Mouse (Mus musculus): ENCODE results near the gene H2al1e. TPM values are rescaled to one million over a fixed set of nuclear protein-coding genes. Genes with fewer than 3 reads are reported as not detected.
"Not testable (repeated sequence)": the region's sequence is repeated elsewhere in the genome, so short reads cannot be mapped to it uniquely, and the experiment has no call there.

Gene H2al1e
- polyA plus RNA-seq, 1 experiment from 2014 or later: not detected

GRCm38 (mm10) chrX:11298957-11299356 lies 12.8 kb upstream of the H2al1e start, which contains the start of gene H2al1a:
Gene H2al1a, plus strand, starts transcription at chrX:11299257.
- H3K27me3 ChIP-seq (ENCODE audit: control insufficient read depth, insufficient read depth, low read length); H3K4me3 ChIP-seq (ENCODE audit: low read depth, low read length); ATAC-seq (replicated peaks; ENCODE audit: low FRiP score); H3K27ac ChIP-seq (ENCODE audit: low read depth, low read length); H3K9me3 ChIP-seq (ENCODE audit: control insufficient read depth, low read length); H3K9ac ChIP-seq (ENCODE audit: low read length); DNase-seq (ENCODE audit: low spot score); H3K4me1 ChIP-seq (replicated peaks; ENCODE audit: control insufficient read depth, insufficient read depth, low read length); H3K36me3 ChIP-seq (ENCODE audit: control insufficient read depth, insufficient read depth, low read length); H3K4me2 ChIP-seq (ENCODE audit: low read depth, low read length, severe bottlenecking): not testable (repeated sequence)
- no CpG with 5 or more reads among the region's 3 CpGs for WGBS

- H3K27me3 ChIP-seq (ENCODE audit: control insufficient read depth, insufficient read depth, low read length); H3K27ac ChIP-seq (ENCODE audit: low read depth, low read length); H3K9ac ChIP-seq (ENCODE audit: low read length); H3K9me3 ChIP-seq (ENCODE audit: control insufficient read depth, low read length); ATAC-seq (replicated peaks; ENCODE audit: low FRiP score); H3K4me1 ChIP-seq (replicated peaks; ENCODE audit: control insufficient read depth, insufficient read depth, low read length); DNase-seq (ENCODE audit: low spot score); H3K4me2 ChIP-seq (ENCODE audit: low read depth, low read length, severe bottlenecking); H3K4me3 ChIP-seq (ENCODE audit: low read depth, low read length); H3K36me3 ChIP-seq (ENCODE audit: control insufficient read depth, insufficient read depth, low read length): not testable (repeated sequence)
- 94% methylated on average over 1 of the region's 3 CpGs for WGBS
Observed at GRCm38 (mm10) chrX:11302132-11302531, 9.6 kb upstream of the H2al1e start, which contains the start of gene H2al1b. Gene H2al1b, plus strand, starts transcription at chrX:11302432.

GRCm38 (mm10) chrX:11305355-11305754 lies 6.4 kb upstream of the H2al1e start, which contains the start of gene H2al1c:
Gene H2al1c, plus strand, starts transcription at chrX:11305655.
- not testable (repeated sequence) for ATAC-seq (replicated peaks; ENCODE audit: low FRiP score); H3K9ac ChIP-seq (ENCODE audit: low read length); H3K4me1 ChIP-seq (replicated peaks; ENCODE audit: control insufficient read depth, insufficient read depth, low read length); H3K36me3 ChIP-seq (ENCODE audit: control insufficient read depth, insufficient read depth, low read length); H3K4me2 ChIP-seq (ENCODE audit: low read depth, low read length, severe bottlenecking); DNase-seq (ENCODE audit: low spot score); H3K27ac ChIP-seq (ENCODE audit: low read depth, low read length); H3K27me3 ChIP-seq (ENCODE audit: control insufficient read depth, insufficient read depth, low read length); H3K4me3 ChIP-seq (ENCODE audit: low read depth, low read length); H3K9me3 ChIP-seq (ENCODE audit: control insufficient read depth, low read length)
- 92% methylated on average over 1 of the region's 6 CpGs for WGBS

- not testable (repeated sequence) for H3K36me3 ChIP-seq (ENCODE audit: control insufficient read depth, insufficient read depth, low read length); DNase-seq (ENCODE audit: low spot score); H3K4me2 ChIP-seq (ENCODE audit: low read depth, low read length, severe bottlenecking); H3K27me3 ChIP-seq (ENCODE audit: control insufficient read depth, insufficient read depth, low read length); H3K27ac ChIP-seq (ENCODE audit: low read depth, low read length); H3K9me3 ChIP-seq (ENCODE audit: control insufficient read depth, low read length); H3K4me3 ChIP-seq (ENCODE audit: low read depth, low read length); H3K4me1 ChIP-seq (replicated peaks; ENCODE audit: control insufficient read depth, insufficient read depth, low read length); H3K9ac ChIP-seq (ENCODE audit: low read length); ATAC-seq (replicated peaks; ENCODE audit: low FRiP score)
- no CpG with 5 or more reads among the region's 6 CpGs for WGBS
Observed at GRCm38 (mm10) chrX:11308524-11308923, 3.2 kb upstream of the H2al1e start, which contains the start of gene H2al1d. Gene H2al1d, plus strand, starts transcription at chrX:11308824.

GRCm38 (mm10) chrX:11314858-11315257 lies 3.1 kb downstream of the H2al1e start, which contains the start of gene H2al1f:
Gene H2al1f, plus strand, starts transcription at chrX:11315158.
- H3K4me2 ChIP-seq (ENCODE audit: low read depth, low read length, severe bottlenecking); H3K9ac ChIP-seq (ENCODE audit: low read length); H3K27ac ChIP-seq (ENCODE audit: low read depth, low read length); DNase-seq (ENCODE audit: low spot score); ATAC-seq (replicated peaks; ENCODE audit: low FRiP score); H3K27me3 ChIP-seq (ENCODE audit: control insufficient read depth, insufficient read depth, low read length); H3K9me3 ChIP-seq (ENCODE audit: control insufficient read depth, low read length); H3K4me3 ChIP-seq (ENCODE audit: low read depth, low read length); H3K4me1 ChIP-seq (replicated peaks; ENCODE audit: control insufficient read depth, insufficient read depth, low read length); H3K36me3 ChIP-seq (ENCODE audit: control insufficient read depth, insufficient read depth, low read length): not testable (repeated sequence)
- WGBS: no CpG with 5 or more reads among the region's 6 CpGs

- DNase-seq (ENCODE audit: low spot score); H3K36me3 ChIP-seq (ENCODE audit: control insufficient read depth, insufficient read depth, low read length); H3K27ac ChIP-seq (ENCODE audit: low read depth, low read length); H3K27me3 ChIP-seq (ENCODE audit: control insufficient read depth, insufficient read depth, low read length); H3K4me2 ChIP-seq (ENCODE audit: low read depth, low read length, severe bottlenecking); H3K9me3 ChIP-seq (ENCODE audit: control insufficient read depth, low read length); H3K4me1 ChIP-seq (replicated peaks; ENCODE audit: control insufficient read depth, insufficient read depth, low read length); H3K9ac ChIP-seq (ENCODE audit: low read length); ATAC-seq (replicated peaks; ENCODE audit: low FRiP score); H3K4me3 ChIP-seq (ENCODE audit: low read depth, low read length): not testable (repeated sequence)
- no CpG with 5 or more reads among the region's 3 CpGs for WGBS
Observed at GRCm38 (mm10) chrX:11317956-11318355, 6.2 kb downstream of the H2al1e start, which contains the start of gene H2al1g. Gene H2al1g, plus strand, starts transcription at chrX:11318256.

- no CpG with 5 or more reads among the region's 6 CpGs for WGBS
- H3K27me3 ChIP-seq (ENCODE audit: control insufficient read depth, insufficient read depth, low read length); H3K4me1 ChIP-seq (replicated peaks; ENCODE audit: control insufficient read depth, insufficient read depth, low read length); H3K4me3 ChIP-seq (ENCODE audit: low read depth, low read length); DNase-seq (ENCODE audit: low spot score); H3K36me3 ChIP-seq (ENCODE audit: control insufficient read depth, insufficient read depth, low read length); H3K9me3 ChIP-seq (ENCODE audit: control insufficient read depth, low read length); H3K27ac ChIP-seq (ENCODE audit: low read depth, low read length); ATAC-seq (replicated peaks; ENCODE audit: low FRiP score); H3K4me2 ChIP-seq (ENCODE audit: low read depth, low read length, severe bottlenecking); H3K9ac ChIP-seq (ENCODE audit: low read length): not testable (repeated sequence)
Observed at GRCm38 (mm10) chrX:11321192-11321591, 9.5 kb downstream of the H2al1e start, which contains the start of gene H2al1h. Gene H2al1h, plus strand, starts transcription at chrX:11321492.

- not testable (repeated sequence) for H3K27ac ChIP-seq (ENCODE audit: low read depth, low read length); H3K9ac ChIP-seq (ENCODE audit: low read length); DNase-seq (ENCODE audit: low spot score); H3K36me3 ChIP-seq (ENCODE audit: control insufficient read depth, insufficient read depth, low read length); H3K27me3 ChIP-seq (ENCODE audit: control insufficient read depth, insufficient read depth, low read length); ATAC-seq (replicated peaks; ENCODE audit: low FRiP score); H3K4me3 ChIP-seq (ENCODE audit: low read depth, low read length); H3K4me1 ChIP-seq (replicated peaks; ENCODE audit: control insufficient read depth, insufficient read depth, low read length); H3K9me3 ChIP-seq (ENCODE audit: control insufficient read depth, low read length); H3K4me2 ChIP-seq (ENCODE audit: low read depth, low read length, severe bottlenecking)
- WGBS: 90% methylated on average over 2 of the region's 5 CpGs
Observed at GRCm38 (mm10) chrX:11324359-11324758, 12.6 kb downstream of the H2al1e start, which contains the start of gene H2al1i. Gene H2al1i, plus strand, starts transcription at chrX:11324659.

- not testable (repeated sequence) for H3K27me3 ChIP-seq (ENCODE audit: control insufficient read depth, insufficient read depth, low read length); DNase-seq (ENCODE audit: low spot score); H3K4me2 ChIP-seq (ENCODE audit: low read depth, low read length, severe bottlenecking); H3K4me3 ChIP-seq (ENCODE audit: low read depth, low read length); H3K4me1 ChIP-seq (replicated peaks; ENCODE audit: control insufficient read depth, insufficient read depth, low read length); H3K36me3 ChIP-seq (ENCODE audit: control insufficient read depth, insufficient read depth, low read length); H3K27ac ChIP-seq (ENCODE audit: low read depth, low read length); ATAC-seq (replicated peaks; ENCODE audit: low FRiP score); H3K9ac ChIP-seq (ENCODE audit: low read length); H3K9me3 ChIP-seq (ENCODE audit: control insufficient read depth, low read length)
- 88% methylated on average over 2 of the region's 2 CpGs for WGBS
Observed at GRCm38 (mm10) chrX:11327522-11327921, 15.8 kb downstream of the H2al1e start, which contains the start of gene H2al1j. Gene H2al1j, plus strand, starts transcription at chrX:11327822.

All from forebrain, embryonic 11.5 days (tissue).